Mouse (Mus musculus) embryonic fibroblast, embryonic 13.5 days (primary cell): ENCODE results near the gene Insyn1. TPM values are rescaled to one million over a fixed set of nuclear protein-coding genes. Genes with fewer than 3 reads are reported as not detected.

Experiments
- H3K27ac ChIP-seq: 2 replicates; pipeline ENCODE4 v1.5.1; 2012; ENCODE audit warnings: low read length, control low read depth, inconsistent platforms; ENCODE audit not compliant: insufficient read depth
- H3K4me1 ChIP-seq: 2 replicates; pipeline ENCODE4 v1.6.1; 2011; ENCODE audit warnings: low read length; ENCODE audit not compliant: control insufficient read depth, insufficient read depth
- H3K4me3 ChIP-seq: 2 replicates; pipeline ENCODE4 v1.5.1; 2011; ENCODE audit warnings: mild to moderate bottlenecking, control low read depth, low read length; ENCODE audit not compliant: insufficient read depth
- CTCF ChIP-seq: IDR thresholded peaks from 2 replicates; pipeline ENCODE4 v1.5.1; 2011; ENCODE audit warnings: mild to moderate bottlenecking, control low read depth, low read length, moderate library complexity, borderline replicate concordance; ENCODE audit not compliant: insufficient read depth
- POLR2A ChIP-seq: IDR thresholded peaks from 2 replicates; pipeline ENCODE4 v1.6.1; 2011; ENCODE audit warnings: low read depth, mild to moderate bottlenecking, control low read depth, low read length, moderate library complexity
- polyA plus RNA-seq: library from polyadenylated mRNA; stranded (reverse); fragments of >200 nt; gene quantifications from 2 replicates; pipeline ENCODE4 v1.2.4, GENCODE M21; 2011; ENCODE audit warnings: low read depth; ENCODE audit not compliant: missing spikeins, insufficient read length

The Insyn1 gene
- polyA plus RNA-seq, 1 experiment = 27.5 TPM

- Histone ChIP-seq H3K4me1 (no peaks in the 10 kb centered on the region), H3K27ac (peak overlapping the region; percentile 62; the same call in 1 of the 2 replicates), H3K4me3 (no peak overlapping the region)
- TF ChIP-seq POLR2A = no peak
- no peak for TF ChIP-seq CTCF
Observed at GRCm38 (mm10) chr9:58507216-58508005, 19.0 kb downstream of the Insyn1 start.

- no peak overlapping the region for H3K27ac ChIP-seq
- TF ChIP-seq POLR2A (no peak), CTCF (no peak)
Observed at GRCm38 (mm10) chr9:58510452-58510851, 22.0 kb downstream of the Insyn1 start.

GRCm38 (mm10) chr9:58513749-58514148, 25.3 kb downstream of the Insyn1 start:
- H3K27ac ChIP-seq = no peak overlapping the region
- H3K4me1 ChIP-seq = peaks cover 3% of the 10 kb centered on the region; the same call in 1 of the 2 replicates
- H3K4me3 ChIP-seq = no peak overlapping the region
- TF ChIP-seq CTCF (no peak), POLR2A (no peak)

More at GRCm38 (mm10) chr9:58510452-58510851, 22.0 kb downstream of the Insyn1 start:
- Histone ChIP-seq H3K4me1 (no peaks in the 10 kb centered on the region), H3K4me3 (no peak overlapping the region)

- Histone ChIP-seq H3K27ac (no peak overlapping the region), H3K4me1 (peaks cover 3% of the 10 kb centered on the region; the same call in 1 of the 2 replicates), H3K4me3 (no peak overlapping the region)
- no peak for TF ChIP-seq POLR2A
- TF ChIP-seq CTCF = no peak
Observed at GRCm38 (mm10) chr9:58516480-58516879, 28.1 kb downstream of the Insyn1 start.

GRCm38 (mm10) chr9:58517866-58518750, 29.7 kb downstream of the Insyn1 start:
- peak overlapping the region; percentile 79 for H3K27ac ChIP-seq
- TF ChIP-seq CTCF (no peak), POLR2A (peak; percentile 29; the same call in 1 of the 2 replicates)
- H3K4me3 ChIP-seq = no peak overlapping the region
- peaks cover 7% of the 10 kb centered on the region; the same call in 1 of the 2 replicates for H3K4me1 ChIP-seq

GRCm38 (mm10) chr9:58519953-58520352, 31.6 kb downstream of the Insyn1 start:
- Histone ChIP-seq H3K4me1 (peaks cover 7% of the 10 kb centered on the region; the same call in 1 of the 2 replicates), H3K4me3 (no peak overlapping the region), H3K27ac (no peak overlapping the region)
- TF ChIP-seq CTCF (no peak), POLR2A (no peak)

GRCm38 (mm10) chr9:58520816-58521581, 32.6 kb downstream of the Insyn1 start:
- Histone ChIP-seq H3K4me1 (peaks cover 7% of the 10 kb centered on the region; the same call in 1 of the 2 replicates), H3K4me3 (no peak overlapping the region), H3K27ac (no peak overlapping the region)
- TF ChIP-seq CTCF (no peak), POLR2A (no peak)

GRCm38 (mm10) chr9:58521883-58522423, 33.5 kb downstream of the Insyn1 start:
- TF ChIP-seq CTCF (no peak), POLR2A (no peak)
- H3K27ac ChIP-seq = peak overlapping the region; percentile 12; the same call in 1 of the 2 replicates

GRCm38 (mm10) chr9:58525108-58525507, 36.7 kb downstream of the Insyn1 start:
- H3K27ac ChIP-seq = no peak overlapping the region
- H3K4me3 ChIP-seq = no peak overlapping the region
- no peak for TF ChIP-seq CTCF
- no peak for TF ChIP-seq POLR2A
- H3K4me1 ChIP-seq = 0 out of 2 replicates have a peak, but pooled peaks cover 4% of the 10 kb centered on the region

More at GRCm38 (mm10) chr9:58521883-58522423, 33.5 kb downstream of the Insyn1 start:
- Histone ChIP-seq H3K4me3 (no peak overlapping the region), H3K4me1 (peaks cover 7% of the 10 kb centered on the region; the same call in 1 of the 2 replicates)
